Mouse (Mus musculus): ENCODE measurements at regions not wholly inside any gene's neighbourhood (a gene's known extent, or its start where the extent isn't known, plus 50 kb on each side); places are given as distances from the start of the nearest gene placed in this dataset.
"Not testable (repeated sequence)": the region's sequence is repeated elsewhere in the genome, so short reads cannot be mapped to it uniquely, and the experiment has no call there.

- DNase-seq = no peak
Observed at GRCm38 (mm10) chr13:3341416-3341815, 196.4 kb upstream of the Gdi2 start.

GRCm38 (mm10) chr13:3343611-3344010 is 194.3 kb upstream of the Gdi2 start:
- no peak for DNase-seq

GRCm38 (mm10) chr13:3354912-3355311 is 183.0 kb upstream of the Gdi2 start:
- not testable (repeated sequence) for DNase-seq

- DNase-seq = no peak
Observed at GRCm38 (mm10) chr13:3358079-3358608, 179.7 kb upstream of the Gdi2 start.

GRCm38 (mm10) chr13:3358996-3359750 is 178.7 kb upstream of the Gdi2 start:
- no peak for DNase-seq

- peak; percentile 14 for DNase-seq
Observed at GRCm38 (mm10) chr13:3359751-3360260, 178.1 kb upstream of the Gdi2 start.

GRCm38 (mm10) chr13:3360503-3361490 is 177.1 kb upstream of the Gdi2 start:
- peak; percentile 23 for DNase-seq

- no peak for DNase-seq
Observed at GRCm38 (mm10) chr13:3372701-3373100, 165.2 kb upstream of the Gdi2 start.

GRCm38 (mm10) chr13:3373522-3374220 is 164.2 kb upstream of the Gdi2 start:
- not testable (repeated sequence) for DNase-seq

GRCm38 (mm10) chr13:3374796-3375195 is 163.1 kb upstream of the Gdi2 start:
- DNase-seq = no peak

GRCm38 (mm10) chr13:3377801-3378200 is 160.1 kb upstream of the Gdi2 start:
- not testable (repeated sequence) for DNase-seq

- DNase-seq = not testable (repeated sequence)
Observed at GRCm38 (mm10) chr13:3405783-3406182, 132.1 kb upstream of the Gdi2 start.

- peak; percentile 83 for DNase-seq
Observed at GRCm38 (mm10) chr13:3406236-3407017, 131.4 kb upstream of the Gdi2 start.

- DNase-seq = not testable (repeated sequence)
Observed at GRCm38 (mm10) chr13:3410281-3410680, 127.6 kb upstream of the Gdi2 start.

GRCm38 (mm10) chr13:3417026-3417425 is 120.8 kb upstream of the Gdi2 start:
- DNase-seq = no peak

GRCm38 (mm10) chr13:3455374-3455773 is 82.5 kb upstream of the Gdi2 start:
- not testable (repeated sequence) for DNase-seq

GRCm38 (mm10) chr13:3476884-3477283 is 61.0 kb upstream of the Gdi2 start:
- DNase-seq = no peak

GRCm38 (mm10) chr13:3477997-3478728 is 59.7 kb upstream of the Gdi2 start:
- peak; percentile 75 for DNase-seq

All from thymus, postnatal 4 days (tissue).